Comparison of ENCODE assay signal across 8 mouse cellular contexts in the genomic region with DNA sequence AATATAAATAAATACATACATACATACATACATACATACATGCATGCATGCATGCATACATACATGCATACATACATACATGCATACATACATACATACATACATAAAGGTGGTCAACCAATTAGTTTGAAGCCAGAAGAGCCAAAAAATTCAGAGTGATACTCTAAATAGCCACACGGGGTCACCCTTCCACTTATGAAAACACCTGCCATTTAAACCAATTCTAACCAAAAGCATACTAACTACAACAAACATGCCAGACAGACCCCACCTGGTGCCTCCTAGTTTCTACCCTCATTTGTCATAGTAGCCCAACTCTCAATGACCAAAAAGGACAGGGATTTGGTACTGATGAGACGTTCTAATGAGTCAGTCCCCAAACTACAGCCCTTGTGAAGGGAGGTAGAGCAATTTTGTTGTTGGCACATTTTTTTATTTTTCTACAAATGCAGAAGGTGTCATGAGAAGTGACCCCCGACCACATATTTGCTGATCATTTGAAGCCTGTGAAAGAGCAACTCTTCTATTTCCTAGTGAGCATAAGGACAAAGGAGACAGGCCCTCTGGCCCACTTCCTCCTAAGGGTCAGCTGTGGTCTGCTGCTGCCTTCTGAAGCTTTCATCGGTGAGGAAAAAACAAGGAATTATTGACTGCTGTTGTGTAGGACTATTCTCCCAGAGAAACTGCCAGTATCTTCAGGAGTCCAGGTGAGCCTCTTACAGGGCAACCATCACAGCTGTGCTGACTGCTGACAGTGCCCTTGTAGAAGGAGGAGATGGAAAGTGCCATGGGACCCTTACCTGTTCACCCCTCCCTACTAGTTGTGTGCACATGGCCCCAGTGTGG. TPM values are rescaled to one million over a fixed set of nuclear protein-coding genes. Genes with fewer than 3 reads are reported as not detected.
A peak's percentile ranks its signal among the peaks of the same experiment; 100 is the strongest.
DNase-seq lines count a peak whose midpoint lies in the region; ATAC-seq and TF ChIP-seq lines count a peak whose summit lies in the region.

No protein-coding gene starts in this region.

- peak; percentile 77 for TF ChIP-seq CTCF in kidney, postnatal 0 days (IDR thresholded peaks at IDR 0.05; ENCODE audit: low read depth)
- peak; percentile 72 for TF ChIP-seq CTCF in lung, embryonic 14.5 days (IDR thresholded peaks at IDR 0.05; ENCODE audit: low read depth)

- H3K4me2 ChIP-seq in kidney, postnatal 0 days (ENCODE audit: low read length): no peak overlapping the region
- H3K4me2 ChIP-seq in lung, embryonic 14.5 days: no peak overlapping the region

- no peaks in the 10 kb centered on the region for H3K36me3 ChIP-seq in kidney, postnatal 0 days (ENCODE audit: insufficient read depth, low read length)
- no peaks in the 10 kb centered on the region for H3K36me3 ChIP-seq in lung, embryonic 14.5 days (ENCODE audit: insufficient read depth)

- H3K9me3 ChIP-seq in kidney, postnatal 0 days (replicated peaks; ENCODE audit: low read length): no peaks in the 10 kb centered on the region
- H3K9me3 ChIP-seq in lung, embryonic 14.5 days (ENCODE audit: low read depth, low read length): no peaks in the 10 kb centered on the region

- no peaks in the 10 kb centered on the region for H3K27me3 ChIP-seq in kidney, postnatal 0 days (ENCODE audit: insufficient read depth, low read length)
- no peaks in the 10 kb centered on the region for H3K27me3 ChIP-seq in lung, embryonic 14.5 days (ENCODE audit: insufficient read depth, low read length)

- DNase-seq in 416B (ENCODE audit: low read depth): peak; percentile 78
- DNase-seq in ES-CJ7 (ENCODE audit: low read depth, low spot score): peak; percentile 53
- DNase-seq in cerebellum, adult 9-10 months: peak; percentile 58
- peak; percentile 4 to 20 for DNase-seq in frontal cortex, postnatal 25 days (ENCODE audit: low spot score in 2 of 2)
- peak; percentile 81 for DNase-seq in kidney, postnatal 0 days (ENCODE audit: low spot score)
- peak; percentile 81 for DNase-seq in lung, embryonic 14.5 days
- peak; percentile 15 for DNase-seq in retina, adult 2 months (ENCODE audit: low read depth, low spot score)
- no peak for DNase-seq in urinary bladder, postnatal 10 days (ENCODE audit: low spot score)

- H3K27ac ChIP-seq in kidney, postnatal 0 days: no peak overlapping the region
- no peak overlapping the region for H3K27ac ChIP-seq in lung, embryonic 14.5 days (ENCODE audit: low read depth)

- no peaks in the 10 kb centered on the region for H3K4me1 ChIP-seq in kidney, postnatal 0 days (replicated peaks; ENCODE audit: insufficient read depth, low read length)
- no peaks in the 10 kb centered on the region for H3K4me1 ChIP-seq in lung, embryonic 14.5 days (ENCODE audit: insufficient read depth)

- peak; percentile 49 for ATAC-seq in kidney, postnatal 0 days (replicated peaks; ENCODE audit: low FRiP score, low read depth)
- peak; percentile 68; the same call in 1 of the 2 replicates for ATAC-seq in lung, embryonic 14.5 days (ENCODE audit: insufficient read depth)

- WGBS in kidney, postnatal 0 days: 35% methylated on average over 4 of the region's 4 CpGs
- 36% methylated on average over 4 of the region's 4 CpGs for WGBS in lung, embryonic 14.5 days

- H3K4me3 ChIP-seq in kidney, postnatal 0 days (replicated peaks; ENCODE audit: low read depth, low read length): no peak overlapping the region
- no peak overlapping the region for H3K4me3 ChIP-seq in lung, embryonic 14.5 days (ENCODE audit: low read depth, low read length)

- no peak overlapping the region for H3K9ac ChIP-seq in kidney, postnatal 0 days (ENCODE audit: low read depth, low read length)
- no peak overlapping the region for H3K9ac ChIP-seq in lung, embryonic 14.5 days

RNA-seq across cellular contexts. Expression of a gene that starts 22.4 kb away (rescaled TPM):
- polyA plus RNA-seq in kidney, postnatal 0 days (2015; fragmentation: Nextera tagmentation; extraction: Ambion mirVana): 0.32 TPM in 1 of 2 replicates, not detected in the other
- 0.17 and 0.23 TPM in 2 replicates for polyA plus RNA-seq in lung, embryonic 14.5 days (2014; fragmentation: Nextera tagmentation; extraction: Ambion mirVana)

RNA-seq across cellular contexts. Expression of a gene that starts 49.6 kb away (rescaled TPM):
- polyA plus RNA-seq in kidney, postnatal 0 days (2015; fragmentation: Nextera tagmentation; extraction: Ambion mirVana): 96.1 and 101 TPM in 2 replicates
- 145 and 156 TPM in 2 replicates for polyA plus RNA-seq in lung, embryonic 14.5 days (2014; fragmentation: Nextera tagmentation; extraction: Ambion mirVana)
